Mouse (Mus musculus): ENCODE measurements at regions not wholly inside any gene's neighbourhood (a gene's known extent, or its start where the extent isn't known, plus 50 kb on each side); places are given as distances from the start of the nearest gene placed in this dataset.

DNA sequence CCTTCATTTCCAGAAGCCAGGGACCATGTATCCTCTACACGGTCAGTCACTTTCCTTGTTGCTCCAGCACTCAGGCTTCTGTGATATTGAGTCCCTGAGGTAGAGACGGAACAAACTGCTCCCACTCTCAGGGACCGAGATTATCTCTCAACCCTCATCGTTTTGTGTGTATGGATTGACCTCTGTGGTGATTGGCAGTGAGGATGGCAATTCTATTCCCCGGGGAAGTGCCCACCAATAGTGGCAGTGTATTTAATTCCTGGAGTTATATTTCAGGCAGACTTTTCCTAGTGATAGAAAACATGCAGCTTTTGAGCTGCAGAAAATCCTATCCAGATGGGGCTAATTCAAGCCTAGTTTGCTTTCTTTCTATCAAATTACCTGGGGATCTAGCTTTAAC, 157.8 kb upstream of the Krr1 start:
- TF ChIP-seq POLR2A (IDR thresholded peaks at IDR 0.05; ENCODE audit: borderline replicate concordance, low read depth, low read length) (no peak), CTCF (IDR thresholded peaks at IDR 0.05; ENCODE audit: low read depth, low read length) (no peak)
- Histone ChIP-seq H3K4me1 (ENCODE audit: control insufficient read depth, insufficient read depth, low read length) (no peaks in the 10 kb centered on the region), H3K4me3 (ENCODE audit: insufficient read depth, low read length) (no peak overlapping the region), H3K27ac (ENCODE audit: insufficient read depth, low read depth, low read length) (no peak overlapping the region)

DNA sequence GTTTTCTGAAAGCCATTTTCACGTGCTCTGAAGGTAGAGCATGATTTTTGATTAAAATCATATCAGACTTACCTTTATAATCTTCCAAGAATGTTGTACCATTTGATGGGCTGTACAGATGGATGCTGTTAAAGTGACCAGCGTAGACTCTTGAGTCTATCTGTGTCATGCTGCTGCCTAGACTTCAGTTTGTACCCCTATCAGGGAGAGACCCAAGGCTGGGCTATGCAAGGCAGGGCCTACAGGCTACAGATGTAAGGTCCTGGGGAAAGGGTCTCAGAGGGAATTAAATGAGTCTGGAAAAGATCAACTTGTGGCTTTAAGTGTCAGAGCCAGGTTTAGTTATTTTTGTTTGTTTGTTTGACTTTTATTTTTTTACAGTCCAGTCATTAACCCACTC, 157.3 kb upstream of the Krr1 start:
- TF ChIP-seq CTCF (IDR thresholded peaks at IDR 0.05; ENCODE audit: low read depth, low read length) (no peak), POLR2A (IDR thresholded peaks at IDR 0.05; ENCODE audit: borderline replicate concordance, low read depth, low read length) (no peak)
- no peaks in the 10 kb centered on the region for H3K4me1 ChIP-seq (ENCODE audit: control insufficient read depth, insufficient read depth, low read length)
- no peak overlapping the region for H3K27ac ChIP-seq (ENCODE audit: insufficient read depth, low read depth, low read length)

DNA sequence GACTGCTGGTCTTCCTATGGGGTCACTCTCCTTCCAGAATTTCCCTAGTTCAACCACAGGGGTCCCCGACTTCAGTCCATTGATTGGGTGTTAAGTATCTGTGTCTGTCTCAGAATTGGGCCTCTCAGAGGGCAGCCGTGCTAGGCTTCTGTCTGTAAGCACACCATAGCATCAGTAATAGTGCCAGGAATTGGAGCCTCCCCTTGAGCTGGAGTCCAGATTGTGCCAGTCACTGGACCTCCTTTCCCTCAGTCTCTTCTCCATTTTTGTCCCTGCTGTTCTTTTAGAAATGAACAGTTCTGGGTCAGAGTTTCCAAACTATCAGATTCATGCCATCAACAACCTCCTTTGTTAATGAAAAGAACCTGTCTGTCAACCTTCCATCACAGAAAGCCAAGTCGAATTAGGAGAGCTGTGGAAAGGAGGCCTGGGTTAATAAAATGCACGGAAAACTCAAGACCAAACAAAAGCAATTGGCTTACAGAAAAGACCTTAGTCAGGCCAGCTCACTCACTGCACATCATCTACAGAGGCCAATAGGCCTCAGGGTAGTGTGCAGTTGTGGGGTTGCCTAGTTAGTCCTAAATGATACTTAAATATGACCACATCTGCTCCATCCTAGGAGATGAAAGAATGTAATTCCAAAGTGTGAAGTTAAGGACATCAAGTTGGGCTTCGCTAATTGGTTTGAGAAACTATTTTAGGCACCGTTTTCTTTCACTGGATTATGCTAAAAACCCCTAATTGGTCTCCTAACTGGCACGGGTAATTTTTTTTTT, 156.5 kb upstream of the Krr1 start:
- Histone ChIP-seq H3K4me3 (ENCODE audit: insufficient read depth, low read length) (no peak overlapping the region), H3K27ac (ENCODE audit: insufficient read depth, low read depth, low read length) (no peak overlapping the region), H3K4me1 (ENCODE audit: control insufficient read depth, insufficient read depth, low read length) (no peaks in the 10 kb centered on the region)
- TF ChIP-seq CTCF (IDR thresholded peaks at IDR 0.05; ENCODE audit: low read depth, low read length): no peak
- no peak for TF ChIP-seq POLR2A (IDR thresholded peaks at IDR 0.05; ENCODE audit: borderline replicate concordance, low read depth, low read length)

More for the DNA sequence above, 157.3 kb upstream of the Krr1 start:
- no peak overlapping the region for H3K4me3 ChIP-seq (ENCODE audit: insufficient read depth, low read length)

DNA sequence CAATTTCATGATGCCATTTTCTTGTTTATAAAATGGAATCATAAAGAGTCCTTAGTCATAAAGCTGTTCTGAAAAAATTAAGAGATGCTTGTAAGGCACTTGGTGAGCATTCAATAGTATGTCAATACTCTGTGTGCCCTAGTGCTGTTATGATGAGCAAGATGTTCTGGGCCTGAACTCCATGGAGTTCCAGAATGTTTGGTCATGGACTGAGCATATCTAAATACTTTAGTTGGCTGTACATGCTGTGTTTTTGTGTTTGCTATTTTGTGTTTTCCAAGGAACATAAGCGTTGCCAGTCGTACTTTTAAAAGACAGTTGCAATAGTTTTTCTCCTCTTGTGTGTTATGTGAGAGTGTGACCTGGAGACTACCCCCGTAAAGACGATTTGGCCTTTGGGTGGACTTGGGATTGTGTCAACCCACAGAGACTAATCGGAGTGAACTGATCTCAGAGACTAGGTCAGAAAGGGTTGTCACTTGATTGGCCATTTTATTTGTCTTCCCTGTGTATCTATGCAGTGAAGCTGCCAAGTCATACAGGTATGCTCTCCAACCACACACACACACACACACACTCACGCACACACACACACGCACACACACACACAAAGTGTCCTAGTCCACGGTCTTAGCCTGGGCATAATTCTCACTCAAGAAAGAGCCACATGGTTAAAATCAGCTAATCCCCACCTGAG, 152.6 kb upstream of the Krr1 start:
- Histone ChIP-seq H3K27ac (ENCODE audit: insufficient read depth, low read depth, low read length) (no peak overlapping the region), H3K4me3 (ENCODE audit: insufficient read depth, low read length) (no peak overlapping the region), H3K4me1 (ENCODE audit: control insufficient read depth, insufficient read depth, low read length) (no peaks in the 10 kb centered on the region)
- TF ChIP-seq CTCF (IDR thresholded peaks at IDR 0.05; ENCODE audit: low read depth, low read length) (no peak), POLR2A (IDR thresholded peaks at IDR 0.05; ENCODE audit: borderline replicate concordance, low read depth, low read length) (no peak)

DNA sequence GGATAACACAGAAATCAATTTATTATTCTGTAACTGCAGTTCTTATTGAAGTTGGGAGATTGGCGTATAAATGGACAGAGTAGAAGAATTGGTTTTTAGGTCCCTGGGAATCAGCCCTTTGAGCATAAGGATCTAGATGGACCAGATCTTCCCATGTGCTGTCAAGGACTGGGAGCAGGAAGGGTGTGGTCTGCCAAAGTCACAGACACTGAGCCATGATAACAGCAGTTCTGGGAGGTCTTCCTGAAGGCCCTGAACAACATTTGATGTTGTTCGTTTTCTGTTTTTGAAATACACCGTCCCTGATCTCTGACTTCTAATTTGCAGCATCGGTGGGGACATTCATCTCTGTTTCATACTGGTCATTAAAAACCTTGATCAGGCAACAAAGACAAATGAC, 147.6 kb upstream of the Krr1 start:
- Histone ChIP-seq H3K4me1 (ENCODE audit: control insufficient read depth, insufficient read depth, low read length) (no peaks in the 10 kb centered on the region), H3K27ac (ENCODE audit: insufficient read depth, low read depth, low read length) (no peak overlapping the region), H3K4me3 (ENCODE audit: insufficient read depth, low read length) (no peak overlapping the region)
- TF ChIP-seq CTCF (IDR thresholded peaks at IDR 0.05; ENCODE audit: low read depth, low read length): no peak
- no peak for TF ChIP-seq POLR2A (IDR thresholded peaks at IDR 0.05; ENCODE audit: borderline replicate concordance, low read depth, low read length)

DNA sequence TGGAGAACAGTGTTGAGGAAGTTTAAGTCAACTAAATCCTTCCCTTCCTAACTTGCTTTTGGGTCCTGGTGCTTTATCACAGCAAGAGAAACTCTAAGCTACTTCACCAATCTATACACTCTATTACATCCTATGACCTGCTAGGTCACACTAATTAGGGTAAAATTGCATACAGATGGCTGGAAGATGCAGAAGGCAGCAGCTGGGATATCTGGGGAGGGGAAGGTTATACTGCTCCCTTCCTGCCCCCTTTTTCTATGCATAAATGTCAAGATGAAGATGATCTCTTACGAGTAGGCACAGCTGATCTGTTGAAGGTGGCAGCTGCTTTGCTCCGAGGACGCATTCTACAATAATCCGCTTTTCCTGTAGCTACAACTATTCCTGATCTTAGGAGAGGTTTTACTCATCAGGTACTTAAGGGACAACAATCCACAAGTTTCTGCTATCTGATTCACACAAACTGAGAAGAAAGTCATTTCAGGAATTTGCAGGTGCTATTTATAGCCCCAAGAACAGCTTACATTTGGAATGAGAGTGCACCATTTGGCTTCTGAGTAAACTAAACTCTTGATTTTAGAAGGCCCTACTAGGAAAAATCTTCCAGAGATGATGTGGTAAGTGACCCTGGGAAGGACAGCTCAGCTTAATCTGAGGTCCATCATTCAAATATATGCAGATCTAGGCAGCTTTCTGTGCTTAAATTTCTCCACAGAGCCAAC, 146.3 kb upstream of the Krr1 start:
- no peak overlapping the region for H3K4me3 ChIP-seq (ENCODE audit: insufficient read depth, low read length)
- TF ChIP-seq CTCF (IDR thresholded peaks at IDR 0.05; ENCODE audit: low read depth, low read length): no peak
- TF ChIP-seq POLR2A (IDR thresholded peaks at IDR 0.05; ENCODE audit: borderline replicate concordance, low read depth, low read length): no peak
- no peaks in the 10 kb centered on the region; the same call in 1 of the 2 replicates for H3K4me1 ChIP-seq (ENCODE audit: control insufficient read depth, insufficient read depth, low read length)
- no peak overlapping the region for H3K27ac ChIP-seq (ENCODE audit: insufficient read depth, low read depth, low read length)

DNA sequence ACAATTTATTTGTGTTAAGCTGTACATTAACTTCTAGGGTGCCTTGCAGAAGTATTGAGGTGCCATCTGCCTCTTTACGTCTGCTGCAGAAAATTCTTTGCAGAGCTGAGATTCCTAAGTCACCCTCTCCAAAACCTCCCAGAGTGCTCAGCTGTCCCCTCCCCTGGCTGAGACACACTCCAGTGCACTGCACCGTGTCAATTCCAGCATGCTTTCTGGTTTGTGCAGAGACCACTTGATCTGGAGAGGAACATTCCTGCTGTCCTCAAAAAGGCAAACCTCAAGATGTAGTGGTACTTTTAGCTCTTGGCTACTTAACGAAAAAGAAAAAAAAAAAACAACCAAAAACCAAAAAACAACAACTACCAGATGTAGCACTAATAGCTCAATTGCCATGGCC, 145.2 kb upstream of the Krr1 start:
- no peak for TF ChIP-seq CTCF (IDR thresholded peaks at IDR 0.05; ENCODE audit: low read depth, low read length)
- TF ChIP-seq POLR2A (IDR thresholded peaks at IDR 0.05; ENCODE audit: borderline replicate concordance, low read depth, low read length): no peak
- H3K4me1 ChIP-seq (ENCODE audit: control insufficient read depth, insufficient read depth, low read length): peaks cover 5% of the 10 kb centered on the region
- H3K4me3 ChIP-seq (ENCODE audit: insufficient read depth, low read length): no peak overlapping the region
- no peak overlapping the region for H3K27ac ChIP-seq (ENCODE audit: insufficient read depth, low read depth, low read length)

DNA sequence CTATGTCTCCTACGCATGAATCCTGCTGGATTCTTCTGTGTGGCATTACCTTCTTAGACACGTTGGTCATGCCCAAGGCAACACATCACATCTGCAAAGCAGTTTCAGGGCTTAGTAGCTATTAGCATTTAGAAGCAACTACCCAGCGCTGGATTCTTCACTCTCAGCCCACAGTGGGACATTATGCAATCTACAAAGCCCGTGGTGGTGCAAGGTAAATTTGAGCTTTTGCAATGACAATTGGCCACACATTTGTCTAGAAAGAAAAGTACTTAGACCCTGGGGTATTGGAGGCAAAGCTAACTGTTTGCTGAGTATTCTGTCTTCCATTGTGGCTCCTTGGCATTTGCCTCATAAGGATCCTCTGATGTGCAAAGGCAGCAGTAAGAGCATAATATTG, 144.5 kb upstream of the Krr1 start:
- peaks cover 5% of the 10 kb centered on the region for H3K4me1 ChIP-seq (ENCODE audit: control insufficient read depth, insufficient read depth, low read length)
- no peak overlapping the region for H3K27ac ChIP-seq (ENCODE audit: insufficient read depth, low read depth, low read length)
- TF ChIP-seq CTCF (IDR thresholded peaks at IDR 0.05; ENCODE audit: low read depth, low read length) (no peak), POLR2A (IDR thresholded peaks at IDR 0.05; ENCODE audit: borderline replicate concordance, low read depth, low read length) (no peak)
- no peak overlapping the region for H3K4me3 ChIP-seq (ENCODE audit: insufficient read depth, low read length)

DNA sequence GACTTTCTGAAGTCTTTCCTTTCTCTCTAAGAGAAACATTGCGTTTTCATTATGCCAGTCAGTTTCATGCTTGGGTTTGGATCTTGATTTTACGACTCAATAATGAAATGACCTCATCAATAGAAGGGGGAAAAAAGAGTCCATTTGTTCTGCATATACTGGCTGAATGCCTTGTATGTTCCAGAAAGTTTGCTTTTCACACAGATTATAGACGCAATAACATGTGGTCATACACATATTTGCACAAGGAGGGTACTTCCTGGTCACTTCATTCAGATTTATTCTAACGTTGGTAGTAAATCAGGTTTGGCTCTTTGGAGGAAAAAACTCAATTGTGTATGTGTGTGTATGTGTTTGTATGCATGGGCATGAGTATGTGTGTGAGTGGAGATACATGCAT, 143.9 kb upstream of the Krr1 start:
- H3K4me1 ChIP-seq (ENCODE audit: control insufficient read depth, insufficient read depth, low read length): peaks cover 5% of the 10 kb centered on the region
- H3K27ac ChIP-seq (ENCODE audit: insufficient read depth, low read depth, low read length): no peak overlapping the region
- TF ChIP-seq POLR2A (IDR thresholded peaks at IDR 0.05; ENCODE audit: borderline replicate concordance, low read depth, low read length) (no peak), CTCF (IDR thresholded peaks at IDR 0.05; ENCODE audit: low read depth, low read length) (no peak)
- no peak overlapping the region for H3K4me3 ChIP-seq (ENCODE audit: insufficient read depth, low read length)

DNA sequence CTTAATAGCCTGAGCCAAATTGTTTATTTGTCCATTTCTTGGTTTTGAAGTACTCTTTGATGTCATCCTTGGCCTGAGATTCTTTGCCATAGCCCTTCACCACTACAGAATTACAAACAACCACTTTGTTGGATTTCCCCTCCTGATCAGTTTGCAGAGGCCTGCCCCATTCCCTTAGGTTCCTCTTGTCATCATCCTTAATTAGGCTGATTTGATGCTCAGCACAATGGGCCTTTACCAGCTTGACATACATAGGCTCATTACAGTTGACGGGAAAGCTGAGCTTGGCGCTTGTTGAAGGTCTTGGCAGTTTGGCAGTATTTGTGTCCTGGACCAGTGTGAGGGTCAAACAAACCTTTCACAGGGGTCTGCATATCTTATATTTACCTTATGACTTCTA, 143.2 kb upstream of the Krr1 start:
- no peak overlapping the region for H3K27ac ChIP-seq (ENCODE audit: insufficient read depth, low read depth, low read length)
- H3K4me1 ChIP-seq (ENCODE audit: control insufficient read depth, insufficient read depth, low read length): peaks cover 5% of the 10 kb centered on the region
- no peak overlapping the region for H3K4me3 ChIP-seq (ENCODE audit: insufficient read depth, low read length)
- TF ChIP-seq CTCF (IDR thresholded peaks at IDR 0.05; ENCODE audit: low read depth, low read length) (no peak), POLR2A (IDR thresholded peaks at IDR 0.05; ENCODE audit: borderline replicate concordance, low read depth, low read length) (no peak)

Measured in bone marrow macrophage, adult 2 months (primary cell).